Mouse (Mus musculus) pancreas, adult 10 weeks (tissue): ENCODE measurements around the gene Olfr1394. TPM values are rescaled to one million over a fixed set of nuclear protein-coding genes. Genes with fewer than 3 reads are reported as not detected.

Source experiments
- polyA plus RNA-seq: library from polyadenylated mRNA; stranded (reverse); fragments of 350-450 nt; fragmentation: Illumina TruSeq; extraction: RNeasy Lipid Tissue Mini Kit (QIAGEN cat#74804); gene quantifications from one replicate; pipeline ENCODE4 v1.2.3, GENCODE M21; 2015; ENCODE audit warnings: low read depth, low replicate concordance; ENCODE audit not compliant: insufficient read depth

Olfr1394 gene
- not detected for polyA plus RNA-seq

GRCm38 (mm10) chr11:49154077-49154476 lies at the start of gene Olfr1394:
Gene Olfr1394, plus strand, starts transcription at chr11:49154377.

GRCm38 (mm10) chr11:49114774-49115173 lies 39.4 kb upstream of the Olfr1394 start, which contains the start of gene Olfr1396:
Gene Olfr1396, minus strand, starts transcription at chr11:49114874.

GRCm38 (mm10) chr11:49141974-49142373 lies 12.2 kb upstream of the Olfr1394 start, which contains the start of gene Olfr1395:
Gene Olfr1395, plus strand, starts transcription at chr11:49142274.

GRCm38 (mm10) chr11:49186955-49187488 lies 32.8 kb downstream of the Olfr1394 start, which contains the start of gene Btnl9:
Gene Btnl9, minus strand, starts transcription at chr11:49187159.

GRCm38 (mm10) chr11:49203129-49203768 lies 49.1 kb downstream of the Olfr1394 start, which contains the start of gene Zfp62:
Gene Zfp62, plus strand, starts transcription at chr11:49203292.

Other genes starting within 250 kb of the Olfr1394 start
- gene Psme2b, start 208.2 kb upstream of the Olfr1394 start, polyA plus RNA-seq = 1.1 TPM
- not detected for gene Olfr56, start 175.5 kb upstream of the Olfr1394 start, polyA plus RNA-seq
- gene 9930111J21Rik1, start 175.0 kb upstream of the Olfr1394 start, polyA plus RNA-seq = 1.9 TPM
- gene Gm12185, start 162.2 kb upstream of the Olfr1394 start, polyA plus RNA-seq = not detected
- 9.7 TPM for gene Tgtp1, start 160.2 kb upstream of the Olfr1394 start, polyA plus RNA-seq
- 2.8 TPM for gene 9930111J21Rik2, start 103.1 kb upstream of the Olfr1394 start, polyA plus RNA-seq
- gene Tgtp2, start 90.2 kb upstream of the Olfr1394 start, polyA plus RNA-seq = 9.2 TPM
- 5.4 TPM for gene Ifi47, start 77.8 kb upstream of the Olfr1394 start, polyA plus RNA-seq
- 1.1 TPM for gene Olfr1396, start 39.5 kb upstream of the Olfr1394 start, polyA plus RNA-seq
- not detected for gene Olfr1395, start 12.1 kb upstream of the Olfr1394 start, polyA plus RNA-seq
- gene Btnl9, start 32.8 kb downstream of the Olfr1394 start, polyA plus RNA-seq = 19.2 TPM
- 5.4 TPM for gene Zfp62, start 48.9 kb downstream of the Olfr1394 start, polyA plus RNA-seq
- 21.8 TPM for gene Mgat1, start 89.8 kb downstream of the Olfr1394 start, polyA plus RNA-seq
- 0.37 TPM for gene Olfr1393, start 123.9 kb downstream of the Olfr1394 start, polyA plus RNA-seq
- not detected for gene Olfr1392, start 130.9 kb downstream of the Olfr1394 start, polyA plus RNA-seq
- gene Olfr10, start 150.4 kb downstream of the Olfr1394 start, polyA plus RNA-seq = not detected
- not detected for gene Olfr1391, start 168.4 kb downstream of the Olfr1394 start, polyA plus RNA-seq
- not detected for gene Olfr1390, start 180.8 kb downstream of the Olfr1394 start, polyA plus RNA-seq